Mouse (Mus musculus) spleen, embryonic (tissue): ENCODE data around the gene Cela3b.

ENCODE experiments used
- CTCF ChIA-PET: fragments of 350-600 bp; sonication (Branson Sonifier 250); formaldehyde crosslinking; loops from one replicate; lab custom pipeline; 2022; lab: Charles Lee

Cela3b gene

GRCm38 (mm10) chr4:137461981-137462690 lies 31.8 kb upstream of the Cela3b start:
- CTCF ChIA-PET = interaction anchor here (0.7 kb wide), 1 partner anchor 163 kb away, joined by 3 read pairs; no protein-coding TSS in a partner anchor

- CTCF ChIA-PET = no interaction called here
These were observed 30.9 kb upstream of the Cela3b start for GRCm38 (mm10) chr4:137461217-137461616.

- CTCF ChIA-PET = no interaction called here
These were observed 30.3 kb upstream of the Cela3b start for GRCm38 (mm10) chr4:137460676-137461075.

DNA sequence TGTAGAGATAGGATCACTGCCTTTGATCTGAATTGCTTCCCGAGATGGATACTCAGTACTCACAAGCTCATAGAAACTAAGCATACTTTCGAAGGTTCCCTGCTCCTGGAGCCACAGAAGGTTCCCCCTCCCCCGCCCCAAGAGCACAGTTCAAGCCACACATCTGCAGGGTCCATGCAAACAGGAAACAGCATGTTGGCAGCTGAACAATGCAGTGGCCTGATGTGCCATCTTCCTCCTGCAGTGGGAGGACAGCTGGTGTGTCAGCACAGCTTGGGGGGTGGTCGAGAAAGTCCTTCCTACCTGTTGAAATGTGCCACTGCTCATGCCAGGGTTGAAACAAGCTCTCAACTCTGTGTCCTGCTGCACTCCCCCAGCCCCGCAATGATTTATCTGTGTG lies 28.5 kb upstream of the Cela3b start:
- CTCF ChIA-PET = interaction anchor here (0.7 kb wide), 1 partner anchor 88 kb away, joined by 3 read pairs; no protein-coding TSS in a partner anchor

DNA sequence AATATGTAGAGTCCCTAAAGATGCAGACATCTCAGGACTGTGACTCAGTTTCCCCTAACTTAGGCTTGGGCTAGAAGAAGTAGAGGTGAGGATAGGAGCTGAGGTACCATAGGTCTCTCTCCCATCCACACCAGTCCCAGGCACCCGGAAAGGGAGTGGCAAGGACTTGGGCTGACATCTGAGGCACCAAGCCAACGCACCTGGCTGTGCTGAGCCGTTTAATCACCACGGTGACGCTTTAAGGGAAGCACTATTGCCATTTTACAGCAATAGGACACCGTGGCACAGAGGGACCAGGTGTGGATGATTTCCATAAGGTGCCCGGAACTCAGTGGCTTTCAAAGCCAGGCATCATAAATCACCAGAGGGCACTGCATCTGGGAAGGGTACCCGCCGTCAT lies 28.0 kb upstream of the Cela3b start:
- CTCF ChIA-PET = no interaction called here

GRCm38 (mm10) chr4:137457292-137457691 lies 27.0 kb upstream of the Cela3b start:
- CTCF ChIA-PET = no interaction called here

DNA sequence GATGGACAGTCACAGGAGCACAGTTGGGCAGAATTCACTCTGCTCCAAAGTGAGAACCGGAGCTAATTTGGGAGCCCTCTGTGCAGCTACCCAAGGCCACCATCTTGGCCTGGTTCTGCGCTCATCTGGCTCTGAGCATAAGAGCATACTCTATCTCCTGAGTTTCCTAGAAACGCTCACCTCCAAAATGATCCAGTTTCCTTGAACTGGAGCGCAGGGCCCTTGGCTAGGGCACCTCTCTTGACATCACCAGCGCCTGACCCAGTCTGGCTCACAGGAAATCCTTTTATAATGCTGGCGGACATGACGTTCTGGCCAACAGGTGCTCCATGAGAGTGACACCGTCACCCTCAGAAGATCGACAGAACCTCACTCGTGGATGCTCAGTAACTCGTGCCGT lies 26.2 kb upstream of the Cela3b start:
- CTCF ChIA-PET = no interaction called here

DNA sequence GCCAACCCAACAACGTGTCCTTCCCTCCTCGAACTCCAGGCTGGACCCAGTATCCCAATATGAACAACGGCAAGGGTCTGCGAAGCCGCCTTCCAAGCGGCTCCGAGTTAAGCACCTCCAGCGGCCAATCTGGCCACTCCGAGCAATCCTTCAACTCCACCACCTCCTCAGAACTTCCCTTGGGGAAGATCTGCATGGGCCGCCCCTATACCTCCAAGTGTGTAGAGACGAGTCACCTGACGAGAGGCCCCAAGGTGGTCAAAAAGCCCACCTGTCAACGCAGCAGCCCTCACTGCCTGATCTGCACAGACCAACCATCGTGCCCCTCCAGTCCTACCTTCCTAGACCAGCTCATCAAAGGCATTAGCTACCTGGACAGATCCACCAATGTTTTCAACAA lies 24.2 kb upstream of the Cela3b start:
- CTCF ChIA-PET = no interaction called here

DNA sequence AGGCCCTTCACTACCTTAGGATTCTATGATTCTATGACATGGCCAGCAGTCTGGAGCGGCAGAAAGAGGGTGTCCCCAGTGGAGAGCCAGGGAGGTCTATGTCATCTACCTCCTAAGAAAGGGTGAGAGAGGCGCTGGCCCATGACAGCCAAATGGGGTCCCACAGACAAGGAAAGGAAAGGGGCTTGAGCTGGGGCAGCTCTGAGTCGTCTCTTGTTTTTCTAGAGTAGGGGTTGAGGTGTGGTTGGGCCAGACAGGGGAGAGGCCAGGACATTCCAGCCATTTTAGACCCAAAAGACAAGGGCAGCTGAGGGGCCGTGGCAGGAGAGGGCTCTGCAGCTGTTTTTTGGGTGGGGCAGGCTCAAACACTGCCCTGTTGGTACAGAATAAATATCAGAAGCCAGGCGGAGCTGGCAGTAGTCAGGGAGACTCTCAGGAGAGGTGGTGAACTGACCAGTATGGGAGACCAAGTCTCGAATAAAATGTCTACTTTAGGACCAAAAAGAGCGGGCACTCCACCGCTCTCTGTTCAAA lies 23.0 kb upstream of the Cela3b start, which contains the start of gene 1700013G24Rik:
TSS of gene 1700013G24Rik (plus strand) at position 51 of the 534 bp plus-strand sequence.
- CTCF ChIA-PET = no interaction called here

DNA sequence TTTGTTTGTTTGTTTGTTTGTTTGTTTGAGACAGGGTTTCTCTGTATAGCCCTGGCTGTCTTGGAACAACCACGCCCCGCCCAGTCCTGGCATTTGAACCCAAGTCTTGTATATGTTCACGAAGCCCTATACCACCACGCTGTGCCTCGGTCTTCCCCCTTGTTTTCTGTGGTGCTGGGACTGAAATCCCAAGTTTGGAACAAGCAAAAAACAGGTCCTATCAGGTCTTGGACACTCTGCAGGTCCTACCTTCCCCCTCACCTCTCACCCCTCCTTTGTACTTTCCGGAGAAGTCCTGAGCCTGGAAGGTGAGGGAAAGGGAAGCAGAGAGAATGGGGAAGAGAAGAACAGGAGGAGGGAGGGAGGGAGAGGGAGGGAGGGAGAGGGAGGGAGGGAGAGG lies 21.9 kb upstream of the Cela3b start:
- CTCF ChIA-PET = no interaction called here

- CTCF ChIA-PET = no interaction called here
These were observed 19.4 kb upstream of the Cela3b start for GRCm38 (mm10) chr4:137449715-137450114.

DNA sequence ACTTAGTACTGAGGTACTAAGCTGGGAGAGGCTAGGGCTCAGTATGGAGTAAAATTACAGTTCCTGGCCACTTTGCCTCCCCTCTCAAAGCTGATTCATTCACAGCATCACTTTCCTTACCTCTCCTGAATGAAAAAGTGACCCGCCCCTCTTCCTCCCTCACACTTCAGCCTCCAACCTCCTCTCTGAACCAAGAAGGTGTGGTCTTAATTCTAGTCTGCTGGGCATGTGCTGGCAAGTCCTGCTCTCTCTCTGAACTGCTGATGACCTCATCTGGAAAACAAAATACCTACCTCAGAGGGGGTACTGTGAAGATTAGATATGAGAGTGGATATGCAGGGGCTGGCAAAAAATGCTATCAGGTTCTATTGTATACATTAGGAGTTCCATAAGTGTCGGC lies 18.8 kb upstream of the Cela3b start:
- CTCF ChIA-PET = interaction anchor here (0.6 kb wide), 1 partner anchor 98 kb away, joined by 11 read pairs; no protein-coding TSS in a partner anchor

DNA sequence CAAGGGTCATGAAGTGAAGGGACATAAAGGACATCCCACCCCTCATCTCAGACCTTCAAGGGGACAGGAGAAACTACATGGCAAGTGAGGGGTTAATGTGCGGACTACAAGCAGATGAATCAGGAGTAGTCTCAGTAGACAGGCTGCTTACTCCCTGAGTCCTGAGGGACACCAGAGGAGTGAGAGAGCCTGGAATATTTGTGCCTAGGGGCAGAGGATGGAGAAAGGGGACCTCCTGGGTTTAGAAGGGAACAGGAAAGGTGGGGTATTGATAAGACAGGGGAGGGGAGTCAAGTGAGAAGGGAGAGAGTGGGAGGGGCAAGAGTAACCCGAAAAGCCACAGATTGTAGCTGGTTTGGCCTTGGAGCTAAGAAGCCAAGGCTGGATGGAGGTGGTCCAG lies 18.3 kb upstream of the Cela3b start:
- CTCF ChIA-PET = interaction anchor here (0.6 kb wide), 1 partner anchor 97 kb away, joined by 11 read pairs; no protein-coding TSS in a partner anchor

DNA sequence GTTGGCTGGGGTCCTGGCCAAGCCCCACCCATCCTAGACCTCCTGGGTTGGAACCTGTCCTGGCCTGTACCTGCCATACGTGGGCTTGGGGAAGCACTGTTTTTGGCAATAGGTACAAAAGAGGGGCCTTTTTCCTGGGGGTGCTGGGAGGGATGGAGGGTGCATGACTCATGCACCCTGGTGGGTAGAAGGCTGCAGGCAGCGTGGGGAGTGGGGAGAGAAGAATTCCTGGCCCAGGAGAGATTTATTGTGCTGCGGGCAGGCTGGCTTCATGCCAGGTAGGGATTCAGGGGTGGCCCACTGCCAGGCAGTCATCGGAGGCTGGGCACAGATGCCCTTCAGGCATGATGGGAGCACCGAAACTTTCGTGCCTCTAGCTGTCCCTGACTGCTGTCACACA lies 17.9 kb upstream of the Cela3b start:
- CTCF ChIA-PET = no interaction called here

DNA sequence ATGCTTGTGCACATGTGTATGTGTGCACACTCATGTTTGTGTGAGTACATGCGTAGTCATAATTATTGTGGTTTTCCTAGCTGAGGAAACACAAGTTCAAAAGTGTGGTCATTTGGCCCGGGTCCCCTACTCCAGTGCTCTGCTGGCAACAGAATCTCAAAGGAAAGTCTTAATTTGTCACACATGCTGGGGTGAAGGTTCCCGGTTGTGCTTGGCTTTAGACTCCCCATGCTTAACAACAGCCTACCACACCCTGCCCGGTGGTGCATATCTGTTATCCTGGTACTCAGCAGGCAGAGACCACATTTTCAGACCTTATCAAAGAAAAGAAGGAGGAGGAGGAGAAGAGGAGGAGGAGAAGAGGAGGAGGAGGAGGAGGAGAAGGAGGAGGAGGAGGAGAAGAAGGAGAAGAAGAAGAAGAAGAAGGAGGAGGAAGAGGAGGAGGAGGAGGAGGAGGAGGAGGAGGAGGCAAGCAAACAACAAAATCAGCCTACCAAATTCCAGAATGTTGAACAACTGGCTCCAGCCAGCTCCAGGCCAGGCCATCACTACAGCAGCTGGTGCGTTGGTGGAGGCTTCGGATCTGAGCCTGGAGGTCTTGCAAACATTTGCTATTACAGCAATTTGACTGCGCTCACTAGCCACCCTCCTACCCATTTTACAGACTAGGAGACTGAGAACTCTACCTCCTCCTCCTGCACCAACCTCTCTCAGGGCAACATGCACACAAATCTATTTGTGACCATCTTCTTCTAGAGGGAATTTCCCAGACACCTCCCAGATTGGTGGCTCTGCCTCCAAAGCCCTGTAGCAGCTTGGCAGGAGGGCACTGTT lies 17.2 kb upstream of the Cela3b start:
- CTCF ChIA-PET = no interaction called here

DNA sequence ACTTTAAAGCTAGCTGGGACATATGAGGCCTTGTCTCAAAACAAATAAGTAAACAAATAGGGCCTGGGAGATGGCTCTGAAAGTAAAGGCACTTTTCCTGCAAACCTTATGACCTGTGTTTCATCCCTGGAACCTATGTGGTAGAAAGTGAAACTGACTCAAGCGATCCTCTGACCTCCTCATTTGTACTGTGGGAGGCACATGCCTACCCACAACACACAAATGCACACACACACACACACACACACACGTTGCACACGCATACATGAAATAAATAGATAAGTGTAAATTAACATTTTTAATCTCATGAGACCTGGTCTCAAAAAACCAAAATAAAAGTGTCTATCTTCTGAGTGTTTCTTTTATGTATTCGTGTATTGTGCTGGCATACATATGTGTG lies 15.5 kb upstream of the Cela3b start:
- CTCF ChIA-PET = no interaction called here

DNA sequence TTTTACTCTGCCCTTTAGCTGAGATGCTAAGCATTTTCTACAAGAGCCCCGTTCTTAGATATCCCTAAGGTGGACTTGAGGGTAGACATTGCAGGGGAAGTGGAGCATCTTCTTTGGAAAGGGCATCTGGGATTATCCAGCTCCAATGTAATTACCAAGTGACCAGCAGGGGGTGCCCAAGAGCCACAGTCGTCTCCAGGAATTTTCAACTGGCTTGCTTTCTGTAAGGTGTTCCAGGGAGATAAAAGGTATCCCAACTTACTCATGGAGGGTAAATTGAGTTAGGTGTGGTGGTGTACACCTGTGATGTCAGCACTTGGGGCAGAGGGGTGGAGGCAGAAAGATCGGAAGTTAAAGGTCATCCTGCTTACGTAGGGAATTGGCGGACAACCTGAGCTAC lies 13.3 kb upstream of the Cela3b start:
- CTCF ChIA-PET = interaction anchor here (0.6 to 1.0 kb wide), 2 partner anchors 74 to 89 kb away, joined by 3 to 4 read pairs; no protein-coding TSS in a partner anchor

DNA sequence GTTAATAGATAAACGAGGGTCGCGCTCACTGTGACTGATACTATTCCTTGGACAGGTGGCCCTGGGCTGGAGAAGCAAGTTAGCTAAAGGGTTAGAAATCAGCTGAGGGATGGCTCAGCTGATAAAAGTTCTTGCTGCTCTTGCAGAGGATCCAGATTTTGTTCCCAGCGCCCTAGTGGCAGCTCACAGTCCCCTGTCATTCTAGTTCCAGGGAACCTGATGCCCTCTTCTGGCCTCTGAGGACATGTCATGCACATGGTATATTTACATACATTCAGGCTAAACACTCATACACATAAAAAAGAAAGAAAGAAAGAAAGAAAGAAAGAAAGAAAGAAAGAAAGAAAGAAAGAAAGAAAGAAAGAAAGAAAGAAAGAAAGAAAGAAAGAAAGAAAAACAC lies 11.0 kb upstream of the Cela3b start:
- CTCF ChIA-PET = no interaction called here

GRCm38 (mm10) chr4:137438842-137439241 lies 8.5 kb upstream of the Cela3b start:
- CTCF ChIA-PET = no interaction called here

- CTCF ChIA-PET = no interaction called here
These were observed 6.8 kb upstream of the Cela3b start for GRCm38 (mm10) chr4:137436979-137437669.

GRCm38 (mm10) chr4:137432700-137433550 lies 2.6 kb upstream of the Cela3b start:
- CTCF ChIA-PET = interaction anchor here (0.6 kb wide), 1 partner anchor 93 kb away, joined by 4 read pairs; no protein-coding TSS in a partner anchor
